Mouse (Mus musculus): ENCODE data around the gene Gm11639. TPM values are rescaled to one million over a fixed set of nuclear protein-coding genes. Genes with fewer than 3 reads are reported as not detected.
"Not testable (repeated sequence)": the region's sequence is repeated elsewhere in the genome, so short reads cannot be mapped to it uniquely, and the experiment has no call there.

The Gm11639 gene
- total RNA-seq, 2 experiments from 2014 or later: 0.03 TPM

- no peak for DNase-seq (ENCODE audit: low spot score)
- intact Hi-C loops (cut with DNase I): no loop called here
Observed at GRCm38 (mm10) chr11:105030229-105030628, 344.7 kb downstream of the Gm11639 start.

- intact Hi-C loops (cut with DNase I): no loop called here
- DNase-seq (ENCODE audit: low spot score): no peak
Observed at GRCm38 (mm10) chr11:105031103-105031502, 345.6 kb downstream of the Gm11639 start.

GRCm38 (mm10) chr11:105035081-105035480, 349.6 kb downstream of the Gm11639 start:
- intact Hi-C loops (cut with DNase I): no loop called here
- no peak for DNase-seq (ENCODE audit: low spot score)

GRCm38 (mm10) chr11:105063292-105063691, 377.8 kb downstream of the Gm11639 start, which contains the start of gene Efcab3:
Efcab3 (plus strand) TSS chr11:105063592.
- intact Hi-C loops (cut with DNase I): no loop called here
- DNase-seq (ENCODE audit: low spot score): no peak

DNA sequence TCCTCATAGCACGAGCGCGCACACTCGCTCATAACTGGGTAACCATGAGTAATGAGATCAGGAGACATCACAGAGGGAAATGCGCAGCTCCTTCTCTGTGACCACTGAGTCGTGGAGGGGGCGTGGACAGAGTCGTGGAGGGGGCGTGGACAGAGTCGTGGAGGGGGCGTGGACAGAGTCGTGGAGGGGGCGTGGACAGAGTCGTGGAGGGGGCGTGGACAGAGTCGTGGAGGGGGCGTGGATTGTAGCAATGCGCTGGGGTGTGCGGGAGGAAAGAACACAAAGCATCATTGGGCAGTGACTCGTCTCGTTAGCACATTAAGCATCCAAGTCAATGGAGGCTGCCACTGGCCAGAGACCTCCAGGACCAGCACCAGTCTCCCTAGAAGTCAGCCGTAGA, 426.9 kb downstream of the Gm11639 start:
- intact Hi-C loops (cut with DNase I); DNase-seq (ENCODE audit: low spot score): not testable (repeated sequence)

- no peak for DNase-seq (ENCODE audit: low spot score)
- intact Hi-C loops (cut with DNase I): no loop called here
Observed at GRCm38 (mm10) chr11:105117814-105118213, 432.3 kb downstream of the Gm11639 start.

DNA sequence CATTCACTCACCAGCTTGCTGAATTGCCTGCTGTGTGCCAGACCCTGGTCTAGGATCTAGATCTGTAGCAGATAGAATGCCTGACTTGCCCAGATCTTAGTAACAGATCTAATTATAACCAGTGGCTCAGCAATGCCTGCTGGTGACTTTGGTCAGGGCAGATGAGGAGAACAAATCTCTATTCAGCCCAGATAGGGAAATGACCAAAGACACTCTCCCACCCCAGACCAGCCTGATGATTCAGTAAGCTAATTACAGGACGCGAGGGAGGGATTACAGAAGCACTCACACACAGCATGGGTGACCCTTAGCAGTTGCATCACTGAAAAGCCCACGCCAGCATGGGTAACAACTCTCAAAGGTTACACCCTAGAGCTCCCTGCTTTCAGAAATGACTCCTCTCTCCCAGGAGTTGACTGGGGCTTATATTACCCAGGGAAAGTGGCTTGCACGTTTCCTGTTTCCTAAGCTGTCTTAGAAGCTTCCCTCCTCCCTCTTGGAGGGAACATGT, 435.1 kb downstream of the Gm11639 start:
- DNase-seq (ENCODE audit: low spot score): no peak
- intact Hi-C loops (cut with DNase I): loop anchor here (10.0 kb wide), 3 partner anchors 114 to 806 kb away; no protein-coding TSS in a partner anchor

GRCm38 (mm10) chr11:105121792-105122191, 436.3 kb downstream of the Gm11639 start:
- intact Hi-C loops (cut with DNase I): loop anchor here (10.0 kb wide), 3 partner anchors 113 to 807 kb away; no protein-coding TSS in a partner anchor
- DNase-seq (ENCODE audit: low spot score): not testable (repeated sequence)

- no peak for DNase-seq (ENCODE audit: low spot score)
- intact Hi-C loops (cut with DNase I): loop anchor here (10.0 kb wide), 3 partner anchors 111 to 809 kb away; no protein-coding TSS in a partner anchor
Observed at GRCm38 (mm10) chr11:105123986-105124385, 438.5 kb downstream of the Gm11639 start.

DNA sequence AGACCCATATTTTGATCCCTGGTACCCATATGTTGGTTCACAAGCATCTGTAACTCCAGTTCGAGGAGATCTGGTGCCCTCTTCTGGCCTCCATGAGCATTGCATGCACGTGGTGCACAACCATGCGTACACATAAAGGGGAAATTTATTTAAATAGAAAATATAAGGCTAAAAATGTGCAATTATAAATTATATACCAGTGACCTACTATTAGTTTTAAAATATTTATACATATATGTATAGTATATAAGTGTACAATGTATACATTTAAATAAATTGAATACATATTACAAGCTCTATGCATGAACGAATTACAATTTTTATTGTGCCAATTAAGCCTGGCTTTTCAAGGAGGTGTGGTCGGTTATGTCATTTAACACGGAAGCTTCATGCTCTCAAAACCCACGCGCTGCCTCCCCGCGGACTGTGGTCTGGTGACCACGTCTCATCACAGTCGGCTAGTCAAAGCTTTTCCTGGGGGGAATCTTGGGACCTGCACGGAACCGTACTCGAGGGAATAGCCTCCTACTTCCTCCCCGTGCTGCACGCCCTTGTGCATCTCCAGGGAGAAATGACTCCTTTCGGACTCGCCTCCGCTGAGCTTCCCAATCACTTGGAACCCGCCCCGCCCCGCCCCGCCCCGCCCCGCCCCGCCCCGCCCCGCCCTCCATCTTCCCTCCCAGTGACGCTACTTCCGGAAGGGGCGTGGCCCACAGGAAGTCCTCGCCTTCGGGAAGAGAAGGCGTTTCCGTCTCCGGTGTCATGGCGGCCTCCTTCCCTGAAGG, 440.4 kb downstream of the Gm11639 start, which contains the start of gene Mettl2:
Mettl2 (plus strand) TSS at position 691 of the 785 bp plus-strand sequence.
- DNase-seq (ENCODE audit: low spot score): peak; percentile 49
- intact Hi-C loops (cut with DNase I): loop anchor here (1.0 to 10.0 kb wide), 5 partner anchors 54 to 811 kb away; no protein-coding TSS in a partner anchor

- no peak for DNase-seq (ENCODE audit: low spot score)
- intact Hi-C loops (cut with DNase I): loop anchor here (1.0 to 10.0 kb wide), 5 partner anchors 54 to 812 kb away; no protein-coding TSS in a partner anchor
Observed at GRCm38 (mm10) chr11:105126520-105127029, 441.1 kb downstream of the Gm11639 start.

DNA sequence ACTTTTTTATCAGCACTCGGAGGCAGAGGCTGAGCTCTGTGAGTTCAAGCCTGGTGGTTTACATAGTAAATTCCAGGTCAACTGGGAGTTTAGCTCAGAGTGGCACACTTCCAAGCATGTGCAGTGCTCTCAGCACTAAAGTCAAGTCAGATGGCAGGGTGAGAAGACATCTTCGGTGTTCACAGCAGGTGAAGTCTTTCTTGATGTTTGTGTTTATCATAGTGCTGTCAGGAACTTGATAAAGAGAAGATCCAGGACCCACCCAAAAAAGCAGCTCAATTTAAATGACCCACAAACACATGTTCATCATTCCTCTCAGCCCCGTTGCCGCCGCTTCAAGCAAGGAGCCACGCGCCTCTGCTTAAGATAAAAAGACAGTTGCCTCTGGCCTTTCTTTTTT, 450.2 kb downstream of the Gm11639 start:
- intact Hi-C loops (cut with DNase I): no loop called here
- no peak for DNase-seq (ENCODE audit: low spot score)

- intact Hi-C loops (cut with DNase I); DNase-seq (ENCODE audit: low spot score): not testable (repeated sequence)
Observed at GRCm38 (mm10) chr11:105137255-105137654, 451.7 kb downstream of the Gm11639 start.

DNA sequence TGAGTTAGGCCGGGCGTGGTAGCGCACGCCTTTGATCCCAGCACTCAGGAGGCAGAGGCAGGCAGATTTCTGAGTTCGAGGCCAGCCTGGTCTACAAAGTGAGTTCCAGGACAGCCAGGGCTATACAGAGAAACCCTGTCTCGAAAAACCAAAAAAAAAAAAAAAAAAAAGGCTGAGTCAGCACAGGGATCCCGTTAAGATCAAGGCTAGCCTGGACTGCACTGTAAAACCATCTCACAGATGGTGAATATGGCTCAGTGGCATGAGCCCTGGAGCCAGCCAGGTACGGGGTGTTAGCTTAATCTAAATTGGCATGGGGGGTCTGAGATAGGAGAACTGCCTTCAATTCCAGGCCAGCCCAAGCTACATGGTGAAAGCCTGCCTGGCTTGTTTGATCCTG, 455.0 kb downstream of the Gm11639 start:
- intact Hi-C loops (cut with DNase I); DNase-seq (ENCODE audit: low spot score): not testable (repeated sequence)

DNA sequence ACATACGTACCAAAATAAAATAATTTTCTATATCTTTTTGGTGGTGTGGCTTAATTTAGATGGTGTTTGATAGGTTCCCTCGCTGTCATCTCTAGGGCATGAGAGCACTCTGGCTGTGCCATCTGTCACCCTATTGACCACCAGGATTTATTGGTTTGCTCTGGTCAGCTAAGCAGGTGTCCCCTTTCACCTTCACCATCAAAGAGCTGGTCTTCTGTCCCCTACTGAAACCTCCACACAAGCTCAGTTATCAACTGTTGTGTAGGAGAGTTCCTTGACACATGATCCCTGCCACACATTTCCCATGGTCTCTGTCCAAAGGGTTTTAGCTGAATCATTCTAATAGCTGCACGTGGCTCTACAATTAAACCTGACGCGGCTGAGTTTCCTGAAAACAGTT, 455.6 kb downstream of the Gm11639 start:
- intact Hi-C loops (cut with DNase I): no loop called here
- no peak for DNase-seq (ENCODE audit: low spot score)

DNA sequence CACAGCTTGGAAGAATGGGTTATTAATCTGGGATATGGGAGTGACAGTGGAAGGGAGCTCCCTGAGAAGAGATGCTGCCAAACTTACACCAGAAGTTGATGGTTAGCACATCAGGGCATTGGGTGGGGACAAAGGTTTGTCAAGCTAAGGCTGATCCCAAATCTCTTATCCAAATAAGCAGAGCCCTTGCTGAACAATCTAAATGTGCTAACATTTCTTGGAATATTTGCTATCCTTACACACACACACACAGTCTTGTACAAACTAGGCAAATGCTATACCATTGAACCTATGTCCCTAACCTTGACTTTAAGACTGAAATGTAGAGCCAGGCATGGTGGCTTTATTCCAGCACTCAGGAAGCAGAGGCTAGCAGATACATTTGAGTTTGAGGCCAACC, 458.1 kb downstream of the Gm11639 start:
- intact Hi-C loops (cut with DNase I): no loop called here
- DNase-seq (ENCODE audit: low spot score): no peak

- intact Hi-C loops (cut with DNase I): no loop called here
- no peak for DNase-seq (ENCODE audit: low spot score)
Observed at GRCm38 (mm10) chr11:105144084-105144483, 458.6 kb downstream of the Gm11639 start.

GRCm38 (mm10) chr11:105144508-105145210, 459.2 kb downstream of the Gm11639 start:
- intact Hi-C loops (cut with DNase I): no loop called here
- DNase-seq (ENCODE audit: low spot score): no peak

DNA sequence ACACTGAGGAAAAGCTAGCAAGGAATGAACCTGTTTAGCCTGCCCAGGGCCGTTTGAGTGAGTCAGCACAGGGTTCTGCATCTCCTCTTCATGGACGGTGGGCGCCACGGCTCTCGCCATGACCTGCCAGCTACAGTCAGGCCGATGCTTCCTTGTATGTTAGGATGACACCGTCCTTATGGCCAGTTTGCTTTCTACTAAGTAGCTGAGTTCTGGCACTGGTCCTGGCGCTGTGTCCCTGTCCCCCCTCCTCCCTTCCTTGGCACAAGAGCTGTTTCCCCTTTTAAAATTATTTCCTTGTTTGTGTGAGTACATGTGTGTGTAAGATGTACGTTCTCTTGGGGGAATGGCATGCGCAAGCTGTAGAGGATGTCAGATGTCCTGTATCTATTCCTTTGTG, 459.7 kb downstream of the Gm11639 start:
- DNase-seq (ENCODE audit: low spot score): no peak

GRCm38 (mm10) chr11:105146593-105146992, 461.1 kb downstream of the Gm11639 start, which contains the start of gene Gm10842:
Gm10842 (plus strand) TSS chr11:105146893.
- intact Hi-C loops (cut with DNase I): no loop called here
- DNase-seq (ENCODE audit: low spot score): no peak

More for the DNA sequence above, 459.7 kb downstream of the Gm11639 start:
- intact Hi-C loops (cut with DNase I): no loop called here
